Mouse (Mus musculus) stomach, postnatal 0 days (tissue): ENCODE data around the gene Slc27a5. TPM values are rescaled to one million over a fixed set of nuclear protein-coding genes. Genes with fewer than 3 reads are reported as not detected.

Source experiments
- ATAC-seq: fragments of 200-750 bp; cut with Nextera tagmentation; 2 replicates; pipeline ENCODE4 v1.8.0; 2017; ENCODE audit not compliant: low FRiP score, low TSS enrichment
- DNase-seq: peaks from one replicate; pipeline ENCODE4 v3.0.0-alpha.2; 2016; ENCODE audit warnings: low spot score
- H3K27ac ChIP-seq: fragments of 300-500 bp; sonication (generic); replicated peaks from 2 replicates; pipeline ENCODE4 v1.5.1; 2014; ENCODE audit warnings: mild to moderate bottlenecking, control low read depth
- H3K27me3 ChIP-seq: fragments of 300-500 bp; sonication (generic); 2 replicates; pipeline ENCODE4 v1.6.1; 2014; ENCODE audit warnings: low read length; ENCODE audit not compliant: control insufficient read depth, insufficient read depth
- H3K36me3 ChIP-seq: fragments of 300-500 bp; sonication (generic); 2 replicates; pipeline ENCODE4 v1.6.1; 2014; ENCODE audit warnings: low read length, mixed read lengths; ENCODE audit not compliant: control insufficient read depth, insufficient read depth
- H3K4me1 ChIP-seq: fragments of 300-500 bp; sonication (generic); replicated peaks from 2 replicates; pipeline ENCODE4 v1.6.1; 2014; ENCODE audit warnings: antibody characterized with exemption; ENCODE audit not compliant: control insufficient read depth, insufficient read depth
- H3K4me2 ChIP-seq: fragments of 300-500 bp; sonication (generic); replicated peaks from 2 replicates; pipeline ENCODE4 v1.6.1; 2014; ENCODE audit warnings: low read depth, mild to moderate bottlenecking, control low read depth, moderate library complexity
- H3K4me3 ChIP-seq: fragments of 300-500 bp; sonication (generic); 2 replicates; pipeline ENCODE4 v1.5.1; 2014; ENCODE audit warnings: low read depth, low read length, control low read depth
- H3K9ac ChIP-seq: fragments of 300-500 bp; sonication (generic); 2 replicates; pipeline ENCODE4 v1.6.1; 2014; ENCODE audit warnings: mild to moderate bottlenecking, low read length, control low read depth, mixed read lengths
- H3K9me3 ChIP-seq: fragments of 300-500 bp; sonication (generic); 2 replicates; pipeline ENCODE4 v1.6.1; 2016; ENCODE audit warnings: low read length; ENCODE audit not compliant: control insufficient read depth
- CTCF ChIP-seq: IDR thresholded peaks from 2 replicates; pipeline ENCODE4 v1.5.1; 2016; ENCODE audit warnings: antibody characterized with exemption, low read depth, mild to moderate bottlenecking, moderate library complexity
- EP300 ChIP-seq: optimal IDR thresholded peaks from 2 replicates; pipeline ENCODE3; 2016; ENCODE audit warnings: antibody characterized with exemption
- WGBS: fragments of 180-500 bp; shearing (Covaris S2); extraction: QIAGEN DNeasy Blood & Tissue Kit; methylation state at CpG from one replicate; pipeline ENCODE4 v1.1.7; 2014; 5-methylcytosine and 5-hydroxymethylcytosine counted together
- polyA plus RNA-seq: library from polyadenylated mRNA; unstranded; fragments of >200 nt; fragmentation: Nextera tagmentation; extraction: Ambion mirVana; gene quantifications from 2 replicates; pipeline ENCODE4 v1.2.1, GENCODE M21; 2015

The Slc27a5 gene
- polyA plus RNA-seq, 1 experiment from 2014 or later, result 0.13 TPM

GRCm38 (mm10) chr7:13035211-13035855, 37.3 kb upstream of the Slc27a5 start:
- H3K36me3 ChIP-seq, result peaks cover 19% of the 10 kb centered on the region
- peaks cover 6% of the 10 kb centered on the region; the same call in 1 of the 2 replicates for H3K4me1 ChIP-seq
- no peaks in the 10 kb centered on the region for H3K27me3 ChIP-seq
- no peak overlapping the region for H3K4me2 ChIP-seq
- ATAC-seq (no peak), DNase-seq (no peak)
- H3K4me3 ChIP-seq, result no peak overlapping the region
- no peaks in the 10 kb centered on the region for H3K9me3 ChIP-seq
- peak overlapping the region; percentile 96 for H3K27ac ChIP-seq
- no peak for TF ChIP-seq CTCF
- TF ChIP-seq EP300, result no peak
- 80% methylated on average over 17 of the region's 17 CpGs for WGBS
- H3K9ac ChIP-seq, result peak overlapping the region; percentile 79; the same call in 1 of the 2 replicates

DNA sequence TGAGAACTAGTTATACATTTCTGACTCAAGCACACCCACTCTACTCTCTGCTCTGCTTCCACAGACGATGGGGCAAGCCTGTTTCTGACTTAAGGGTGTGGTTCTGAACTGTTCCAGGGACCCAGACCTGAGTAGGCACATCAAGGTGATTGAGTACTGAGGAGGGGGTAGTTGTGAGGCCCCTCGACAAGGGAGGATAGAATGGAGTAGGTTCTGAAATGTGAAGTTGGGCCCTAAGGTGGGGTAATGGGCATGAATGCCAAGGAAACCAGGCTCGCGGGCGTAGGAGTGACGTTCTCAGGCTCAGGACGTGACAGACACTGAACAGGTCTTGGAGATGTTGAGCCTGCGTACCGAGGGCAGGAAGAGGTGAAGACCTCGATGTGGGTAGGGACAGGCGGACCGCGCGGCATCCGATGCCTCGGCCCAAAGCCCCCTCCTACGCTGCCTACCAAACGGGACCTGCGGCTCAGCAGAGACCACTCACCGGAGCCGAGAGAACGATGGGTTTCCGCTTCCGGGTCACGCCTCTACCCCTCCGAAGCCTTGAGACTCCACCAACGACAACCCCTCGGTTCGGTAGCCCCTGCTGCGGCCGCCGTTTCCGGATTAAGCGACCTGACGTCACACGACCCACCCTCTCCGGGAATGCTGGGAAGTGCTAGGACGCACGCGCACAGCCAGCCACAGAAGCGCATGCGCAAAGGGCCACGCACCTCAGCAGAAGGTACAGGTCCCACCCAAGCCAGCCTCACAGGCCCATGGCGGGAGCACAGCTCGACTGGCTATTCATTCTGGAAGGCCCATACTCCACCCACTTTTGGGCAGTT, 36.4 kb upstream of the Slc27a5 start, which contains the start of gene Chmp2a:
TSS of gene Chmp2a (minus strand) at position 660 of the 830 bp plus-strand sequence.
- peak within 1 kb of the TSS; percentile 79 for H3K9ac ChIP-seq
- no peaks in the 10 kb centered on the region for H3K27me3 ChIP-seq
- peak within 1 kb of the TSS; percentile 96 for H3K27ac ChIP-seq
- peak within 1 kb of the TSS; percentile 74 for H3K4me2 ChIP-seq
- no peaks in the 10 kb centered on the region for H3K9me3 ChIP-seq
- peak; percentile 99 for DNase-seq
- H3K4me1 ChIP-seq, result peaks cover 6% of the 10 kb centered on the region; the same call in 1 of the 2 replicates
- ATAC-seq, result peak; percentile 83
- no peak for TF ChIP-seq CTCF
- no peak for TF ChIP-seq EP300
- peak within 1 kb of the TSS; percentile 57 for H3K4me3 ChIP-seq
- H3K36me3 ChIP-seq, result peaks cover 28% of the 10 kb centered on the region
- under 1% methylated on average over 45 of the region's 45 CpGs for WGBS

GRCm38 (mm10) chr7:13033451-13034147, 35.6 kb upstream of the Slc27a5 start:
- Histone ChIP-seq H3K27me3 (no peaks in the 10 kb centered on the region), H3K4me1 (peaks cover 6% of the 10 kb centered on the region; the same call in 1 of the 2 replicates), H3K27ac (peak overlapping the region; percentile 96), H3K9me3 (no peaks in the 10 kb centered on the region), H3K4me2 (peak overlapping the region; percentile 74), H3K4me3 (peak overlapping the region; percentile 57), H3K9ac (peak overlapping the region; percentile 79), H3K36me3 (peaks cover 36% of the 10 kb centered on the region)
- ATAC-seq (no peak), DNase-seq (no peak)
- 31% methylated on average over 13 of the region's 13 CpGs for WGBS
- TF ChIP-seq CTCF, result no peak

GRCm38 (mm10) chr7:13032541-13032940, 34.5 kb upstream of the Slc27a5 start:
- WGBS, result 87% methylated on average over 7 of the region's 7 CpGs
- Histone ChIP-seq H3K9ac (no peak overlapping the region), H3K4me2 (no peak overlapping the region), H3K4me1 (peaks cover 6% of the 10 kb centered on the region; the same call in 1 of the 2 replicates), H3K9me3 (no peaks in the 10 kb centered on the region), H3K27me3 (no peaks in the 10 kb centered on the region), H3K36me3 (peaks cover 45% of the 10 kb centered on the region), H3K4me3 (no peak overlapping the region), H3K27ac (no peak overlapping the region)
- TF ChIP-seq CTCF, result no peak
- no peak for TF ChIP-seq EP300
- no peak for DNase-seq
- ATAC-seq, result no peak

GRCm38 (mm10) chr7:13031983-13032382, 34.0 kb upstream of the Slc27a5 start:
- no peaks in the 10 kb centered on the region for H3K27me3 ChIP-seq
- ATAC-seq, result no peak
- DNase-seq, result no peak
- peaks cover 50% of the 10 kb centered on the region for H3K36me3 ChIP-seq
- H3K4me2 ChIP-seq, result no peak overlapping the region
- H3K27ac ChIP-seq, result no peak overlapping the region
- TF ChIP-seq EP300 (no peak), CTCF (no peak)
- peaks cover 6% of the 10 kb centered on the region; the same call in 1 of the 2 replicates for H3K4me1 ChIP-seq
- no peak overlapping the region for H3K9ac ChIP-seq
- no peak overlapping the region for H3K4me3 ChIP-seq
- WGBS, result 80% methylated on average over 2 of the region's 2 CpGs
- no peaks in the 10 kb centered on the region for H3K9me3 ChIP-seq
